Mouse (Mus musculus): Measurements from ENCODE around the gene Hic1. TPM values are rescaled to one million over a fixed set of nuclear protein-coding genes. Genes with fewer than 3 reads are reported as not detected.
"Not testable (repeated sequence)": the region's sequence is repeated elsewhere in the genome, so short reads cannot be mapped to it uniquely, and the experiment has no call there.

Gene Hic1
- polyA plus RNA-seq, 1 experiment, result 0.02 TPM

GRCm38 (mm10) chr11:75183917-75184570 lies 14.7 kb upstream of the Hic1 start:
- Histone ChIP-seq H3ac (ENCODE audit: control insufficient read depth, insufficient read length, low read depth) (no peak overlapping the region), H3K79me3 (ENCODE audit: low read depth) (peaks cover 7% of the 10 kb centered on the region), H3K4me3 (ENCODE audit: insufficient read depth, poor library complexity, severe bottlenecking) (no peak overlapping the region), H3K36me3 (ENCODE audit: control insufficient read depth, insufficient read depth) (peaks cover 44% of the 10 kb centered on the region), H3K27me3 (ENCODE audit: control insufficient read depth, insufficient read depth, insufficient read length) (no peaks in the 10 kb centered on the region), H3K79me2 (ENCODE audit: control insufficient read depth, insufficient read depth) (peaks cover 15% of the 10 kb centered on the region)
- no peak for TF ChIP-seq CTCF (IDR thresholded peaks at IDR 0.05; ENCODE audit: control insufficient read depth, insufficient read depth, insufficient read length)

GRCm38 (mm10) chr11:75178672-75179208 lies 9.4 kb upstream of the Hic1 start, which contains the start of gene Ovca2:
Gene Ovca2 (minus strand): TSS chr11:75178835.
- peak; percentile 88 for TF ChIP-seq CTCF (IDR thresholded peaks at IDR 0.05; ENCODE audit: control insufficient read depth, insufficient read depth, insufficient read length)
- TF ChIP-seq MYOG (IDR thresholded peaks at IDR 0.05; ENCODE audit: control insufficient read depth, extremely low read depth, insufficient read length), result no peak

DNA sequence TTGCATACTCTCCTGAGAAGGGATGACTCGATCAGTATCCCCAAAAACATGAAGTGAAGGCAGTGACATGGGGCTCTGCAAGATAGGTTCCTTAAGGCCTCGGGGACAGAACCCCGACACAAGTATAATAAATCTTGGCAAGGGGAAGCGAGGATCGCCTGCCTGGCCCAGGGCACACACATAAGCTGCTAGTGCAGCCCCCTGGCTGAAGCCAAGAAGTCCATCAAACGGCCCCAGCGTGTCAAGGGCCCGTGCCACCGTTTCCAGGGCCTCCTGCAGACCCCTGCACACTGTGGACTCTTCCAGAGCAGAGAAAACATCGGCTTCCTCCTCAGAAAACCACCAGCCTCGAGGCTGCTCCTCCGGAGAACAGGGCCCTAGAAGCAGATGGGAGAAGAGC lies 8.7 kb upstream of the Hic1 start:
- TF ChIP-seq MAX (IDR thresholded peaks at IDR 0.05), result no peak
- TF ChIP-seq MYOD1 (IDR thresholded peaks at IDR 0.05; ENCODE audit: control insufficient read depth, insufficient read length, low read depth), result no peak
- no peak for TF ChIP-seq USF1 (IDR thresholded peaks at IDR 0.05; ENCODE audit: low read depth)
- no peak for TF ChIP-seq CEBPB (IDR thresholded peaks at IDR 0.05; ENCODE audit: low read depth)
- no peak for TF ChIP-seq CTCF (IDR thresholded peaks at IDR 0.05; ENCODE audit: control insufficient read depth, insufficient read depth, insufficient read length)
- TF ChIP-seq MYOG (IDR thresholded peaks at IDR 0.05; ENCODE audit: control insufficient read depth, extremely low read depth, insufficient read length), result no peak
- no peak for TF ChIP-seq FOSL1 (IDR thresholded peaks at IDR 0.05; ENCODE audit: insufficient read depth, low read length, poor library complexity, severe bottlenecking)
- peak overlapping the region; percentile 94 for H3K4me3 ChIP-seq (ENCODE audit: insufficient read depth, poor library complexity, severe bottlenecking)
- no peaks in the 10 kb centered on the region for H3K27me3 ChIP-seq (ENCODE audit: control insufficient read depth, insufficient read depth, insufficient read length)
- peak overlapping the region; percentile 88 for H3ac ChIP-seq (ENCODE audit: control insufficient read depth, insufficient read length, low read depth)
- H3K36me3 ChIP-seq (ENCODE audit: control insufficient read depth, insufficient read depth), result peaks cover 46% of the 10 kb centered on the region
- peaks cover 9% of the 10 kb centered on the region for H3K79me3 ChIP-seq (ENCODE audit: low read depth)
- peaks cover 19% of the 10 kb centered on the region for H3K79me2 ChIP-seq (ENCODE audit: control insufficient read depth, insufficient read depth)

More at GRCm38 (mm10) chr11:75178672-75179208, 9.4 kb upstream of the Hic1 start, which contains the start of gene Ovca2:
- H3K27me3 ChIP-seq (ENCODE audit: control insufficient read depth, insufficient read depth, insufficient read length), result no peaks in the 10 kb centered on the region
- H3ac ChIP-seq (ENCODE audit: control insufficient read depth, insufficient read length, low read depth), result peak within 1 kb of the TSS; percentile 88
- H3K79me3 ChIP-seq (ENCODE audit: low read depth), result peaks cover 9% of the 10 kb centered on the region
- H3K36me3 ChIP-seq (ENCODE audit: control insufficient read depth, insufficient read depth), result peaks cover 54% of the 10 kb centered on the region
- H3K4me3 ChIP-seq (ENCODE audit: insufficient read depth, poor library complexity, severe bottlenecking), result peak within 1 kb of the TSS; percentile 94
- H3K79me2 ChIP-seq (ENCODE audit: control insufficient read depth, insufficient read depth), result peaks cover 19% of the 10 kb centered on the region

DNA sequence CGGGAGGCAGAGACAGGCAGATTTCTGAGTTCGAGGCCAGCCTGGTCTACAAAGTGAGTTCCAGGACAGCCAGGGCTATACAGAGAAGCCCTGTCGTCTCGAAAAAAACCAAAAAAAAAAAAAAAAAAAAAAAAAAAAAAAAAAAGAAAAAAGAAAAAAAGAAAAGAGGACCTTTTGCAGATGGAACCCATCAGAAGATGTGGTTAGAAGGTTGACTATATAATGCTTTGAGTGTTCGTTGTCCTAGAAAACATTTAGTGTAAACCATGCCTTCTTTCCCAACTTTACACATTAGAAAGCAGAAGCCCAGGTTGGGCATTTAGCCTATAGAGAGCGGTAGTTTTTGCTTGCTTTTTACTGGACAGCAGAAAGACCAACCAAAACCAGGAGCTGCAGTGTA lies 5.3 kb upstream of the Hic1 start:
- not testable (repeated sequence) for H3K79me3 ChIP-seq (ENCODE audit: low read depth); H3ac ChIP-seq (ENCODE audit: control insufficient read depth, insufficient read length, low read depth); H3K4me3 ChIP-seq (ENCODE audit: insufficient read depth, poor library complexity, severe bottlenecking); H3K27me3 ChIP-seq (ENCODE audit: control insufficient read depth, insufficient read depth, insufficient read length)
- peaks cover 19% of the 10 kb centered on the region for H3K79me2 ChIP-seq (ENCODE audit: control insufficient read depth, insufficient read depth)
- peaks cover 15% of the 10 kb centered on the region for H3K36me3 ChIP-seq (ENCODE audit: control insufficient read depth, insufficient read depth)

- Histone ChIP-seq H3K79me3 (ENCODE audit: low read depth) (peaks cover 9% of the 10 kb centered on the region), H3K4me3 (ENCODE audit: insufficient read depth, poor library complexity, severe bottlenecking) (peak overlapping the region; percentile 34), H3K79me2 (ENCODE audit: control insufficient read depth, insufficient read depth) (peaks cover 18% of the 10 kb centered on the region), H3ac (ENCODE audit: control insufficient read depth, insufficient read length, low read depth) (no peak overlapping the region), H3K27me3 (ENCODE audit: control insufficient read depth, insufficient read depth, insufficient read length) (no peaks in the 10 kb centered on the region), H3K36me3 (ENCODE audit: control insufficient read depth, insufficient read depth) (peaks cover 13% of the 10 kb centered on the region)
- no peak for TF ChIP-seq USF1 (IDR thresholded peaks at IDR 0.05; ENCODE audit: low read depth)
- no peak for TF ChIP-seq MYOG (IDR thresholded peaks at IDR 0.05; ENCODE audit: control insufficient read depth, extremely low read depth, insufficient read length)
- TF ChIP-seq FOSL1 (IDR thresholded peaks at IDR 0.05; ENCODE audit: insufficient read depth, low read length, poor library complexity, severe bottlenecking), result no peak
- TF ChIP-seq CTCF (IDR thresholded peaks at IDR 0.05; ENCODE audit: control insufficient read depth, insufficient read depth, insufficient read length), result no peak
- no peak for TF ChIP-seq CEBPB (IDR thresholded peaks at IDR 0.05; ENCODE audit: low read depth)
- TF ChIP-seq MAX (IDR thresholded peaks at IDR 0.05), result no peak
- TF ChIP-seq MYOD1 (IDR thresholded peaks at IDR 0.05; ENCODE audit: control insufficient read depth, insufficient read length, low read depth), result no peak
These were observed 4.5 kb upstream of the Hic1 start for GRCm38 (mm10) chr11:75173799-75174165.

GRCm38 (mm10) chr11:75173095-75173798 lies 3.9 kb upstream of the Hic1 start:
- TF ChIP-seq USF1 (IDR thresholded peaks at IDR 0.05; ENCODE audit: low read depth) (no peak), CTCF (IDR thresholded peaks at IDR 0.05; ENCODE audit: control insufficient read depth, insufficient read depth, insufficient read length) (no peak), MYOG (IDR thresholded peaks at IDR 0.05; ENCODE audit: control insufficient read depth, extremely low read depth, insufficient read length) (no peak), MYOD1 (IDR thresholded peaks at IDR 0.05; ENCODE audit: control insufficient read depth, insufficient read length, low read depth) (no peak), CEBPB (IDR thresholded peaks at IDR 0.05; ENCODE audit: low read depth) (no peak), MAX (IDR thresholded peaks at IDR 0.05) (no peak), FOSL1 (IDR thresholded peaks at IDR 0.05; ENCODE audit: insufficient read depth, low read length, poor library complexity, severe bottlenecking) (no peak)
- Histone ChIP-seq H3K4me3 (ENCODE audit: insufficient read depth, poor library complexity, severe bottlenecking) (peak overlapping the region; percentile 34), H3K36me3 (ENCODE audit: control insufficient read depth, insufficient read depth) (peaks cover 13% of the 10 kb centered on the region), H3K27me3 (ENCODE audit: control insufficient read depth, insufficient read depth, insufficient read length) (no peaks in the 10 kb centered on the region), H3ac (ENCODE audit: control insufficient read depth, insufficient read length, low read depth) (peak overlapping the region; percentile 46), H3K79me2 (ENCODE audit: control insufficient read depth, insufficient read depth) (peaks cover 12% of the 10 kb centered on the region), H3K79me3 (ENCODE audit: low read depth) (peaks cover 8% of the 10 kb centered on the region)

Data from C2C12 (cell line).